Mouse (Mus musculus): ENCODE results near the gene Muc1. TPM values are rescaled to one million over a fixed set of nuclear protein-coding genes. Genes with fewer than 3 reads are reported as not detected.

The Muc1 gene
- polyA plus RNA-seq, 1 experiment from 2014 or later, result 5.2 TPM

- ATAC-seq (ENCODE audit: low FRiP score, low read depth), result no peak
- H3K27me3 ChIP-seq, result peaks cover 70% of the 10 kb centered on the region
- H3K9ac ChIP-seq (replicated peaks), result peak overlapping the region; percentile 46; the same call in 1 of the 2 replicates
- peak overlapping the region; percentile 74 for H3K4me2 ChIP-seq (replicated peaks)
- H3K9me3 ChIP-seq, result no peaks in the 10 kb centered on the region
- 34% methylated on average over 8 of the region's 8 CpGs for WGBS
- no peaks in the 10 kb centered on the region for H3K36me3 ChIP-seq
- H3K27ac ChIP-seq (replicated peaks), result no peak overlapping the region
- H3K4me3 ChIP-seq, result 0 out of 2 replicates have a peak overlapping the region, but pooled peaks have one; percentile 4
- peaks cover 38% of the 10 kb centered on the region for H3K4me1 ChIP-seq
Observed at GRCm38 (mm10) chr3:89278643-89279042, 49.8 kb downstream of the Muc1 start.

- peak overlapping the region; percentile 46 for H3K9ac ChIP-seq (replicated peaks)
- H3K4me3 ChIP-seq, result peak overlapping the region; percentile 45
- peaks cover 70% of the 10 kb centered on the region for H3K27me3 ChIP-seq
- ATAC-seq (ENCODE audit: low FRiP score, low read depth), result peak; percentile 69
- no peaks in the 10 kb centered on the region for H3K36me3 ChIP-seq
- H3K9me3 ChIP-seq, result no peaks in the 10 kb centered on the region
- H3K4me1 ChIP-seq, result peaks cover 38% of the 10 kb centered on the region
- WGBS, result 3% methylated on average over 35 of the region's 35 CpGs
- H3K27ac ChIP-seq (replicated peaks), result no peak overlapping the region
- H3K4me2 ChIP-seq (replicated peaks), result peak overlapping the region; percentile 74
Observed at GRCm38 (mm10) chr3:89279153-89279890, 50.5 kb downstream of the Muc1 start.

- Histone ChIP-seq H3K27me3 (peaks cover 68% of the 10 kb centered on the region), H3K4me2 (replicated peaks) (peak overlapping the region; percentile 74), H3K4me1 (peaks cover 38% of the 10 kb centered on the region), H3K4me3 (peak overlapping the region; percentile 45), H3K27ac (replicated peaks) (no peak overlapping the region), H3K9ac (replicated peaks) (peak overlapping the region; percentile 48; the same call in 1 of the 2 replicates), H3K9me3 (no peaks in the 10 kb centered on the region), H3K36me3 (no peaks in the 10 kb centered on the region)
- ATAC-seq (ENCODE audit: low FRiP score, low read depth), result peak; percentile 23; the same call in 1 of the 2 replicates
- under 1% methylated on average over 29 of the region's 29 CpGs for WGBS
Observed at GRCm38 (mm10) chr3:89280050-89280605, 51.3 kb downstream of the Muc1 start.

GRCm38 (mm10) chr3:89280606-89281511, 52.0 kb downstream of the Muc1 start, which contains the start of gene Efna1:
Efna1 (minus strand) TSS chr3:89281142.
- Histone ChIP-seq H3K27me3 (peaks cover 70% of the 10 kb centered on the region), H3K9ac (replicated peaks) (peak within 1 kb of the TSS; percentile 48), H3K9me3 (no peaks in the 10 kb centered on the region), H3K4me3 (peak within 1 kb of the TSS; percentile 45), H3K4me1 (peaks cover 41% of the 10 kb centered on the region), H3K36me3 (no peaks in the 10 kb centered on the region), H3K4me2 (replicated peaks) (peak within 1 kb of the TSS; percentile 74), H3K27ac (replicated peaks) (no peak within 1 kb of the TSS)
- peak; percentile 13 for ATAC-seq (ENCODE audit: low FRiP score, low read depth)
- under 1% methylated on average over 52 of the region's 52 CpGs for WGBS

GRCm38 (mm10) chr3:89281579-89282290, 52.9 kb downstream of the Muc1 start:
- no peaks in the 10 kb centered on the region for H3K36me3 ChIP-seq
- H3K4me1 ChIP-seq, result peaks cover 41% of the 10 kb centered on the region
- no peak for ATAC-seq (ENCODE audit: low FRiP score, low read depth)
- H3K9ac ChIP-seq (replicated peaks), result peak overlapping the region; percentile 48; the same call in 1 of the 2 replicates
- H3K27ac ChIP-seq (replicated peaks), result no peak overlapping the region
- H3K4me2 ChIP-seq (replicated peaks), result peak overlapping the region; percentile 74
- H3K9me3 ChIP-seq, result no peaks in the 10 kb centered on the region
- H3K27me3 ChIP-seq, result peaks cover 70% of the 10 kb centered on the region
- H3K4me3 ChIP-seq, result peak overlapping the region; percentile 45
- WGBS, result 12% methylated on average over 20 of the region's 20 CpGs

- Histone ChIP-seq H3K27me3 (peaks cover 64% of the 10 kb centered on the region), H3K4me3 (no peak overlapping the region), H3K4me1 (peaks cover 41% of the 10 kb centered on the region), H3K36me3 (no peaks in the 10 kb centered on the region), H3K27ac (replicated peaks) (no peak overlapping the region), H3K9ac (replicated peaks) (no peak overlapping the region), H3K4me2 (replicated peaks) (no peak overlapping the region), H3K9me3 (no peaks in the 10 kb centered on the region)
- WGBS, result 22% methylated on average over 4 of the region's 4 CpGs
- no peak for ATAC-seq (ENCODE audit: low FRiP score, low read depth)
Observed at GRCm38 (mm10) chr3:89282291-89282643, 53.4 kb downstream of the Muc1 start.

MicroRNA genes within 50 kb of the gene (microRNA counts, 519-probe panel; counts per million panel counts)
- 2,838 counts per million, percentile 7 among the panel's probes with 10 or more counts for microRNA mmu-miR-92b

Small RNA genes lying within 50 kb of the gene (microRNA-seq; reads per million reads assigned to microRNA genes)
- gene Mir92b, result 20,944 reads per million, percentile 98 among the genes with 10 or more reads in this experiment

Other genes starting within 250 kb of the Muc1 start
- 49.8 and 50.9 TPM in 2 replicates for gene Rusc1, start 135.7 kb upstream of the Muc1 start, polyA plus RNA-seq (2016; fragmentation: Nextera tagmentation; extraction: Ambion mirVana)
- 0.13 TPM in 1 of 2 replicates, not detected in the other for gene Gm43738, start 128.0 kb upstream of the Muc1 start, polyA plus RNA-seq (2016; fragmentation: Nextera tagmentation; extraction: Ambion mirVana)
- 307 and 361 TPM in 2 replicates for gene Fdps, start 127.1 kb upstream of the Muc1 start, polyA plus RNA-seq (2016; fragmentation: Nextera tagmentation; extraction: Ambion mirVana)
- gene Pklr, start 92.9 kb upstream of the Muc1 start, polyA plus RNA-seq (2016; fragmentation: Nextera tagmentation; extraction: Ambion mirVana), result 0.26 and 0.33 TPM in 2 replicates
- gene Hcn3, start 68.9 kb upstream of the Muc1 start, polyA plus RNA-seq (2016; fragmentation: Nextera tagmentation; extraction: Ambion mirVana), result 17.1 and 22.0 TPM in 2 replicates
- gene Clk2, start 64.3 kb upstream of the Muc1 start, polyA plus RNA-seq (2016; fragmentation: Nextera tagmentation; extraction: Ambion mirVana), result 42.3 and 46.5 TPM in 2 replicates
- 94.2 and 97.1 TPM in 2 replicates for gene Scamp3, start 51.6 kb upstream of the Muc1 start, polyA plus RNA-seq (2016; fragmentation: Nextera tagmentation; extraction: Ambion mirVana)
- gene Fam189b, start 45.9 kb upstream of the Muc1 start, polyA plus RNA-seq (2016; fragmentation: Nextera tagmentation; extraction: Ambion mirVana), result 29.5 and 30.3 TPM in 2 replicates
- gene Gba, start 26.1 kb upstream of the Muc1 start, polyA plus RNA-seq (2016; fragmentation: Nextera tagmentation; extraction: Ambion mirVana), result 42.4 and 45.8 TPM in 2 replicates
- 105 and 107 TPM in 2 replicates for gene Thbs3, start 13.9 kb upstream of the Muc1 start, polyA plus RNA-seq (2016; fragmentation: Nextera tagmentation; extraction: Ambion mirVana)
- gene Mtx1, start 2.0 kb upstream of the Muc1 start, polyA plus RNA-seq (2016; fragmentation: Nextera tagmentation; extraction: Ambion mirVana), result 183 and 185 TPM in 2 replicates
- 253 and 255 TPM in 2 replicates for gene Krtcap2, start 16.9 kb downstream of the Muc1 start, polyA plus RNA-seq (2016; fragmentation: Nextera tagmentation; extraction: Ambion mirVana)
- 25.1 and 25.5 TPM in 2 replicates for gene Trim46, start 17.3 kb downstream of the Muc1 start, polyA plus RNA-seq (2016; fragmentation: Nextera tagmentation; extraction: Ambion mirVana)
- gene Dpm3, start 30.3 kb downstream of the Muc1 start, polyA plus RNA-seq (2016; fragmentation: Nextera tagmentation; extraction: Ambion mirVana), result 72.2 and 76.1 TPM in 2 replicates
- gene Slc50a1, start 41.5 kb downstream of the Muc1 start, polyA plus RNA-seq (2016; fragmentation: Nextera tagmentation; extraction: Ambion mirVana), result 38.1 and 39.6 TPM in 2 replicates
- gene Efna1, start 52.1 kb downstream of the Muc1 start, polyA plus RNA-seq (2016; fragmentation: Nextera tagmentation; extraction: Ambion mirVana), result 9.5 and 11.0 TPM in 2 replicates
- 10.7 and 11.1 TPM in 2 replicates for gene Efna3, start 93.9 kb downstream of the Muc1 start, polyA plus RNA-seq (2016; fragmentation: Nextera tagmentation; extraction: Ambion mirVana)
- 16.8 and 17.3 TPM in 2 replicates for gene Efna4, start 109.0 kb downstream of the Muc1 start, polyA plus RNA-seq (2016; fragmentation: Nextera tagmentation; extraction: Ambion mirVana)
- gene Adam15, start 120.9 kb downstream of the Muc1 start, polyA plus RNA-seq (2016; fragmentation: Nextera tagmentation; extraction: Ambion mirVana), result 35.0 and 37.0 TPM in 2 replicates
- 0.22 and 0.29 TPM in 2 replicates for gene Dcst2, start 132.9 kb downstream of the Muc1 start, polyA plus RNA-seq (2016; fragmentation: Nextera tagmentation; extraction: Ambion mirVana)
- gene Dcst1, start 136.2 kb downstream of the Muc1 start, polyA plus RNA-seq (2016; fragmentation: Nextera tagmentation; extraction: Ambion mirVana), result 0.20 and 0.65 TPM in 2 replicates
- gene Zbtb7b, start 165.7 kb downstream of the Muc1 start, polyA plus RNA-seq (2016; fragmentation: Nextera tagmentation; extraction: Ambion mirVana), result 0.63 and 0.71 TPM in 2 replicates
- 1.1 and 1.5 TPM in 2 replicates for gene Lenep, start 173.7 kb downstream of the Muc1 start, polyA plus RNA-seq (2016; fragmentation: Nextera tagmentation; extraction: Ambion mirVana)
- gene Flad1, start 182.8 kb downstream of the Muc1 start, polyA plus RNA-seq (2016; fragmentation: Nextera tagmentation; extraction: Ambion mirVana), result 34.4 and 34.7 TPM in 2 replicates
- 291 and 306 TPM in 2 replicates for gene Cks1b, start 189.3 kb downstream of the Muc1 start, polyA plus RNA-seq (2016; fragmentation: Nextera tagmentation; extraction: Ambion mirVana)
- gene Shc1, start 189.4 kb downstream of the Muc1 start, polyA plus RNA-seq (2016; fragmentation: Nextera tagmentation; extraction: Ambion mirVana), result 33.0 and 43.5 TPM in 2 replicates
- 52.5 and 58.3 TPM in 2 replicates for gene Pygo2, start 201.2 kb downstream of the Muc1 start, polyA plus RNA-seq (2016; fragmentation: Nextera tagmentation; extraction: Ambion mirVana)
- gene Pbxip1, start 207.6 kb downstream of the Muc1 start, polyA plus RNA-seq (2016; fragmentation: Nextera tagmentation; extraction: Ambion mirVana), result 16.1 and 17.9 TPM in 2 replicates
- 73.7 and 77.9 TPM in 2 replicates for gene Pmvk, start 225.5 kb downstream of the Muc1 start, polyA plus RNA-seq (2016; fragmentation: Nextera tagmentation; extraction: Ambion mirVana)